Mouse (Mus musculus): ENCODE data around the gene Cmss1.

DNA sequence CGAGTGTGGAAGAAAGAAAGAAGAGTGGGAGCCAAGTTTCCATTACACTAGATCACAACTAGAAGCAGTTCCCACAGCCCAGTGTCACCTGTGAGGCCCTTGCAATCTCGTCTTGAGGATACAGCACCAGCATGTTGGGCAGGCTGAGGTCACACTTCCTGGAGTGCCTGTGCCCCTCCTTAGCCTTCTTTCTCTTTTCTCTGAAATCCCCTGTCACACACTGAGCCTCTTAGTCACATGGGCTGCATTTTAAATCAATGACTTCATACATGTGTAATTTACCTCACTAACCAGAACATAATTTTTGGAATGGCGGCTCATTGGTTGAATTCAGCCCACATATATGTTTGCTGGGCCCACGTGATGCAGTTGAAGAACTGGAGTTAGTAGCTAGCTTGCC, 203.8 kb downstream of the Cmss1 start:
- TF ChIP-seq CTCF (IDR thresholded peaks at IDR 0.05; ENCODE audit: extremely low read depth, insufficient read depth, insufficient read length, insufficient replicate concordance) (no peak), POLR2A (IDR thresholded peaks at IDR 0.05; ENCODE audit: low read depth, low read length) (no peak)
